Mouse (Mus musculus): ENCODE measurements around the gene Hax1. TPM values are rescaled to one million over a fixed set of nuclear protein-coding genes. Genes with fewer than 3 reads are reported as not detected.

Gene Hax1
- 49.4 to 71.9 TPM (median 64.8 TPM) in 4 replicates for total RNA-seq (2023; ENCODE audit: inconsistent age)

DNA sequence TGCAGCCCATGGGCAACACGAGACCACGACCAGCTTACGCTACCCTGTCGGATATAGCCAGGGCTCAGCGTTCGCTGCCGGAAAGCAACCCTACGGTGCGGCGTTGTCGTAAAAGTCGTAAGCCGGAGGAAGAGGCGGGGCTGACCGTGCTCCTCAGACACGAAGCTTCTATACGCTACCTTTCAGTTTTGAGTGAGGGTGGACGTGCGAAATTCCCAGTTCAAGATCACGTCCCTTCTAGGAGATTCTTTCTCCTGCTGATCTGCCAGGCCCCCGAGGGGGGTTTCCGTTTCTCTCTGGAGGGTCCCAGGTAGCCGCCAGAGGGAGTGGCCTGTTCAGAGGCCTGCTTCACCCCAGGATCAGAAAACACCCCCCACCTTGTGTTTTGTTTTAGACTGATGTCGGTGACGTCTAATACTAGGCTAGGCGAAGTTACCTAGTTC, at the start of gene Hax1:
TSS of gene Hax1 (minus strand) at position 169 of the 443 bp plus-strand sequence.

DNA sequence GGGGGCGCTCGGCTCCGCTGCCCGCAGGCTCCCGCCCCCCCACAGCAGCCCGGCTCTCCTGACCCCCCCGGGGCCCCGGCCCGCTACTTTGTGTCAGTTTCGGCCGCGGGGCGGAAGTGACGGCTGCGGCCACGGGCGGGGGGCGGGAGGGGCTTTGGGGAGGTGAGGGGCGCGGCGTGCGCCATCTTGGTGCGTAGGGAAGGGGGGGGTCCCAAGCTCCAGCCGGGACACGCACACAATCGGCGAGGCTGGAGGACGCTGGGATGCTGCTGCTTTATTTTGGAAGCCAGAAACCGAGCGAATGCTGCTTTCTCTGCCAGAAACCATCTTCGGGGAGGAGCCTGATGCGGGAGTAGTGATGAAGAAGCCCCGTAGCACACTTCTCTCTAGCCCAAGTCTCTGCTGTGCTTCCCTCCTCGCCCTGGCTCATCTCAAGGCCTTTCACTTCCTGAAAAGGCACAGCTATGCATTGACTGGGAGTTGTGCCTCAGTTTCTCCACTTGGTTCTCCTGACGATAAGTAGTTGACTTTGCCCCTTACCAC, 35.3 kb downstream of the Hax1 start, which contains the start of gene Atp8b2:
TSS of gene Atp8b2 (minus strand) at position 288 of the 543 bp plus-strand sequence.

Other genes starting within 250 kb of the Hax1 start
- 1.2 to 1.7 TPM (median 1.4 TPM) in 4 replicates for gene Chrnb2, start 234.1 kb downstream of the Hax1 start, total RNA-seq (2023; ENCODE audit: inconsistent age)
- gene Ube2q1, start 225.2 kb downstream of the Hax1 start, total RNA-seq (2023; ENCODE audit: inconsistent age), result 113 to 123 TPM (median 122 TPM) in 4 replicates
- gene She, start 167.4 kb downstream of the Hax1 start, total RNA-seq (2023; ENCODE audit: inconsistent age), result not detected in 4 replicates
- gene Il6ra, start 85.6 kb downstream of the Hax1 start, total RNA-seq (2023; ENCODE audit: inconsistent age), result 13.6 to 18.3 TPM (median 14.7 TPM) in 4 replicates
- 51.2 to 87.2 TPM (median 63.8 TPM) in 4 replicates for gene Atp8b2, start 35.3 kb downstream of the Hax1 start, total RNA-seq (2023; ENCODE audit: inconsistent age)
- gene 4933434E20Rik, start 52.9 kb upstream of the Hax1 start, total RNA-seq (2023; ENCODE audit: inconsistent age), result 99.0 to 130 TPM (median 121 TPM) in 4 replicates
- gene Ubap2l, start 53.8 kb upstream of the Hax1 start, total RNA-seq (2023; ENCODE audit: inconsistent age), result 262 to 354 TPM (median 316 TPM) in 4 replicates
- 552 to 576 TPM (median 565 TPM) in 4 replicates for gene Tpm3, start 73.9 kb upstream of the Hax1 start, total RNA-seq (2023; ENCODE audit: inconsistent age)
- gene Nup210l, start 105.4 kb upstream of the Hax1 start, total RNA-seq (2023; ENCODE audit: inconsistent age), result 1.3 to 2.2 TPM (median 1.5 TPM) in 4 replicates
- gene Rps27, start 214.9 kb upstream of the Hax1 start, total RNA-seq (2023; ENCODE audit: inconsistent age), result 9,271 to 10,786 TPM (median 10,164 TPM) in 4 replicates
- 0.93 TPM in 1 of 4 replicates, not detected in the others for gene Rab13, start 214.9 kb upstream of the Hax1 start, total RNA-seq (2023; ENCODE audit: inconsistent age)
- gene Jtb, start 232.8 kb upstream of the Hax1 start, total RNA-seq (2023; ENCODE audit: inconsistent age), result 90.1 to 110 TPM (median 97.2 TPM) in 4 replicates
- not detected in 4 replicates for gene Creb3l4, start 244.7 kb upstream of the Hax1 start, total RNA-seq (2023; ENCODE audit: inconsistent age)
- gene Slc39a1, start 249.4 kb upstream of the Hax1 start, total RNA-seq (2023; ENCODE audit: inconsistent age), result 29.2 to 30.8 TPM (median 30.3 TPM) in 4 replicates